ENCODE assay signal across 8 mouse cellular contexts in genomic region chr2:160366980-160367338, GRCm38 (mm10). TPM values are rescaled to one million over a fixed set of nuclear protein-coding genes. Genes with fewer than 3 reads are reported as not detected.
DNase-seq lines count a peak whose midpoint lies in the region; ATAC-seq and TF ChIP-seq lines count a peak whose summit lies in the region.

TSS of gene Mafb (minus strand) at chr2:160367065.

- H3K27ac ChIP-seq in embryonic fibroblast, embryonic 13.5 days (ENCODE audit: insufficient read depth, low read length) = peak within 1 kb of the TSS; percentile 69
- peak within 1 kb of the TSS; percentile 57 for H3K27ac ChIP-seq in heart, embryonic 12.5 days (ENCODE audit: poor library complexity, severe bottlenecking)
- H3K27ac ChIP-seq in kidney, embryonic 16.5 days (ENCODE audit: low read length) = peak within 1 kb of the TSS; percentile 81
- H3K27ac ChIP-seq in midbrain, postnatal 0 days (ENCODE audit: low read depth, low read length) = peak within 1 kb of the TSS; percentile 71

- peak; percentile 96 for TF ChIP-seq POLR2A in embryonic fibroblast, embryonic 13.5 days (IDR thresholded peaks at IDR 0.05; ENCODE audit: low read depth, low read length)

- TF ChIP-seq CTCF in embryonic fibroblast, embryonic 13.5 days (IDR thresholded peaks at IDR 0.05; ENCODE audit: borderline replicate concordance, insufficient read depth, low read length) = no peak
- TF ChIP-seq CTCF in midbrain, postnatal 0 days (IDR thresholded peaks at IDR 0.05) = no peak

- H3K9me3 ChIP-seq in heart, embryonic 12.5 days (replicated peaks) = no peaks in the 10 kb centered on the region
- H3K9me3 ChIP-seq in kidney, embryonic 16.5 days (ENCODE audit: low read length) = no peaks in the 10 kb centered on the region
- no peaks in the 10 kb centered on the region for H3K9me3 ChIP-seq in midbrain, postnatal 0 days (ENCODE audit: low read length)

- H3K27me3 ChIP-seq in heart, embryonic 12.5 days (replicated peaks) = peaks cover 61% of the 10 kb centered on the region
- H3K27me3 ChIP-seq in kidney, embryonic 16.5 days (ENCODE audit: insufficient read depth, low read length) = peaks cover 65% of the 10 kb centered on the region
- H3K27me3 ChIP-seq in midbrain, postnatal 0 days (ENCODE audit: insufficient read depth, low read length) = peaks cover 67% of the 10 kb centered on the region

- H3K36me3 ChIP-seq in heart, embryonic 12.5 days = no peaks in the 10 kb centered on the region
- no peaks in the 10 kb centered on the region for H3K36me3 ChIP-seq in kidney, embryonic 16.5 days (ENCODE audit: insufficient read depth, low read length)
- no peaks in the 10 kb centered on the region for H3K36me3 ChIP-seq in midbrain, postnatal 0 days (ENCODE audit: insufficient read depth, low read length)

- H3K4me1 ChIP-seq in embryonic fibroblast, embryonic 13.5 days (ENCODE audit: control insufficient read depth, insufficient read depth, low read length) = no peaks in the 10 kb centered on the region
- peaks cover 44% of the 10 kb centered on the region for H3K4me1 ChIP-seq in heart, embryonic 12.5 days (replicated peaks)
- peaks cover 34% of the 10 kb centered on the region for H3K4me1 ChIP-seq in kidney, embryonic 16.5 days (ENCODE audit: insufficient read depth, low read length)
- peaks cover 7% of the 10 kb centered on the region; the same call in 1 of the 2 replicates for H3K4me1 ChIP-seq in midbrain, postnatal 0 days (ENCODE audit: insufficient read depth, low read length)

- peak within 1 kb of the TSS; percentile 81 for H3K9ac ChIP-seq in heart, embryonic 12.5 days
- H3K9ac ChIP-seq in kidney, embryonic 16.5 days (replicated peaks; ENCODE audit: low read length) = peak within 1 kb of the TSS; percentile 77
- H3K9ac ChIP-seq in midbrain, postnatal 0 days (replicated peaks; ENCODE audit: low read length, poor library complexity, severe bottlenecking) = peak within 1 kb of the TSS; percentile 60

- H3K4me2 ChIP-seq in heart, embryonic 12.5 days = peak within 1 kb of the TSS; percentile 97
- peak within 1 kb of the TSS; percentile 99 for H3K4me2 ChIP-seq in kidney, embryonic 16.5 days (replicated peaks; ENCODE audit: low read depth, low read length)
- peak within 1 kb of the TSS; percentile 95 for H3K4me2 ChIP-seq in midbrain, postnatal 0 days (ENCODE audit: low read depth, low read length, poor library complexity, severe bottlenecking)

- H3K4me3 ChIP-seq in embryonic fibroblast, embryonic 13.5 days (ENCODE audit: insufficient read depth, low read length) = peak within 1 kb of the TSS; percentile 57
- H3K4me3 ChIP-seq in heart, embryonic 12.5 days = peak within 1 kb of the TSS; percentile 73
- peak within 1 kb of the TSS; percentile 58 for H3K4me3 ChIP-seq in kidney, embryonic 16.5 days (ENCODE audit: low read length)
- H3K4me3 ChIP-seq in midbrain, postnatal 0 days (ENCODE audit: low read depth, low read length) = peak within 1 kb of the TSS; percentile 52

- WGBS in heart, embryonic 12.5 days = 0% methylated on average over 24 of the region's 37 CpGs
- 0% methylated on average over 37 of the region's 37 CpGs for WGBS in kidney, embryonic 16.5 days
- WGBS in midbrain, postnatal 0 days = 0% methylated on average over 26 of the region's 37 CpGs

- peak; percentile 60 to 67 for DNase-seq in spleen, adult 18-20 months
- no peak for DNase-seq in spleen, adult 12 weeks (ENCODE audit: low spot score)
- DNase-seq in liver = peak; percentile 84
- peak; percentile 91 for DNase-seq in midbrain, postnatal 0 days (ENCODE audit: low spot score)
- DNase-seq in spleen, postnatal 36 days (ENCODE audit: low spot score in 2 of 2) = peak; percentile 65 to 69

- peak; percentile 89 for ATAC-seq in heart, embryonic 12.5 days (ENCODE audit: insufficient number of reproducible peaks, low FRiP score)
- ATAC-seq in kidney, embryonic 16.5 days (ENCODE audit: low FRiP score, low TSS enrichment) = peak; percentile 88
- ATAC-seq in midbrain, postnatal 0 days (ENCODE audit: low FRiP score) = peak; percentile 86

RNA-seq across cellular contexts. Expression of gene Mafb, which starts in this region (rescaled TPM):
- 2.9 and 12.5 TPM in 2 replicates for polyA plus RNA-seq in embryonic fibroblast, embryonic 13.5 days (2011; ENCODE audit: insufficient read length, low read depth, missing spikeins)
- polyA plus RNA-seq in heart, embryonic 12.5 days (2016; fragmentation: Nextera tagmentation; extraction: Ambion mirVana) = 7.0 and 7.8 TPM in 2 replicates
- 31.4 and 35.8 TPM in 2 replicates for polyA plus RNA-seq in kidney, embryonic 16.5 days (2015; fragmentation: Nextera tagmentation; extraction: Ambion mirVana)
- total RNA-seq in midbrain, postnatal 0 days (2014; rRNA removed) = 6.8 and 9.0 TPM in 2 replicates
- 5.7 and 5.8 TPM in 2 replicates for polyA plus RNA-seq in midbrain, postnatal 0 days (2015; fragmentation: Nextera tagmentation; extraction: Ambion mirVana)
